Mouse (Mus musculus) right cerebral cortex, postnatal 25 days (tissue): Measurements from ENCODE around the gene Gm6020.
"Not testable (repeated sequence)": the region's sequence is repeated elsewhere in the genome, so short reads cannot be mapped to it uniquely, and the experiment has no call there.

Experiments
- DNase-seq: peaks from one replicate; pipeline ENCODE4 v3.0.0; 2022

Gm6020 gene

DNA sequence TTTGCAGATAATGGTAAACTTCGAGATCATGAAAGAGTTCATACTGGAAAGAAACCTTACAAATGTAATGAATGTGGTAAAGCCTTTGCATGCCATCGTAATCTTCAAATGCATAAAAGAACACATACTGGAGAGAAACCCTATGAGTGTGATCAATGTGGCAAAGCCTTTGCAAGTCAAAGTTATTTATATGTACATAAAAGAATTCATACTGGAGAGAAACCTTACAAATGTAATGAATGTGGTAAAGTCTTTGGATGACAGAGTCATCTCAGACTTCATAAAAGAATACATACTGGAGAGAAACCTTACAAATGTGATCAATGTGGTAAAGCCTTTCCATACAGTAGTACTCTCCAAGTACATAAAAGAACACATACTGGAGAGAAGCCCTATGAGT is at the start of gene Gm6020:
Gm6020 (plus strand) TSS at position 301 of the 400 bp plus-strand sequence.
- DNase-seq: not testable (repeated sequence)

DNA sequence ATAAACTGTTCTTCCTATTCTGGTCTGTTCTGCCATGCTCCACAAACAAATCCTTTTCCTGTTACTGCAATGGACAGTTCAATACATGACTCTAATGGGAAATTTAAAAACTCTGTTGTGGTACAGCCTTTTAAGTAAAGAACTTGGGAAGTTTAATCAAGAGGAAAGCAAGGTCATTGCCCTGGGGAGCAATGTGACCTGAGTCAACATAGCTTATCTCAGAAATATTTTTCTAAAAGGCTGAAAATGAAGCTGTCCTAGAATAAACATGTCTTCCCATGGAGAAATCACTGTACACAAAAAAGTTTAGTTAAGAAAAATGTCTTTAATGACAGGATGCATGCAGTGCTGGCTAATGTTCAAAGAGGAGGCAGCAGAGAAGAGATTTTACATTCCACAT is 45.0 kb upstream of the Gm6020 start:
- no peak for DNase-seq

DNA sequence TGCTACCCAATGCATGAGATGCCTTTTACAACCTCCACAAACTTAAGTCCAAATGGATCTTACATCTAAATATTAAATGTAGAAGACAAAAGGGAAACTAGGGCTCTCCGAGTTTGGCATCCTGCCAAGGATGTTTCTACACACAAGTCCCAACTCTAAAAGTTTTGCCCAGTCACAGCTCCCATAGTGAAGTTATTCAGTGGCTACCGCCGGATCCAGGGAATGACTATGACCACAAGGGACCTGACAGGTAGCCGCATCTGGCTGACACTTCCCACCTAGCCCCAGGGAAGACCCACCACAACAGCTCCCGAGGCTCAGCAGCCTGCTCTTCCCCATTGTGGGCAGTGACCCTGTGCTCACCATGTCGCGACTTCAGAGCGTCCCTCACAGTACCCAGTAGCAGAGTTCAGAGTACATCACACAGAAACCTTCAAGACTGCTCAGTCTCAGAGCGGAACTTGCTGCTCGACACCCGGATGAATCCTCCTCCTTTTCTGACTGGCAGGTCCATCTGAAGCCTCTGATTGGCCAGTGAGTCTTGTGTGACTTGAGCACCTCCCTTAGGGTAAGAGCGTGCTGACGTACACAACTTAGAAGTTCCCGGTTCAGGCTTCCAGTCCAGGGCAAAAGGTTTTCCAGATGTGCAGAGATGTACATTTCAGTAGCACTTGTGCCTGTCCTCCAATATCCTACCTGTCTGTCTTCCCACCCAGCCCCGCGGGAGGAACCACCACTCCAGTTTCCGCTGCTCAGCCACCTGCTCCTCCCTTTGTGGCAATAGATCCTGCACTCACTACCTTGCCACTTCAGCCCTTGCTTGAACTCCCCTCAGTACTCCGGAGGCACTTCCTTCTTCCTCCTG is 43.1 kb upstream of the Gm6020 start, which contains the start of gene Zfp950:
Zfp950 (minus strand) TSS at position 499 of the 865 bp plus-strand sequence.
- peak; percentile 83 for DNase-seq

DNA sequence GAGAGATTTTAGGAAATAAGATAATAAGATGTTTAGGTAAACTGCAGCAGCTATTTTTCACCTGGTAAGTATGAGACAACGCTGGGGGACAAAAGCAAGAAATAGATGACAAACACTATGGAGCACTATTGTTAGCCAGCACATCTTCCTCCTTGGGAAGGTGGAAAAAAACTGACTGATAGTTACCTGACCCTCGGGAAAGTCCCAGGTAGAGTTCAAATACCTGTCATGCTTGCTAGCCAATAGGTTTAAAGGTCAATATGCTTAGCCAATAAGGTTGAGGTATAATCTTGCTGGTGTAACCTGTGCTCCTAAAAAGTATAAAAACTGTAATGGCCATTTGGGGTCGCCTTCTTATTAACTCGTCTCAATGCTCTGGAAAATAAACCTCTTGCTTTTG is 42.4 kb upstream of the Gm6020 start:
- DNase-seq: no peak

DNA sequence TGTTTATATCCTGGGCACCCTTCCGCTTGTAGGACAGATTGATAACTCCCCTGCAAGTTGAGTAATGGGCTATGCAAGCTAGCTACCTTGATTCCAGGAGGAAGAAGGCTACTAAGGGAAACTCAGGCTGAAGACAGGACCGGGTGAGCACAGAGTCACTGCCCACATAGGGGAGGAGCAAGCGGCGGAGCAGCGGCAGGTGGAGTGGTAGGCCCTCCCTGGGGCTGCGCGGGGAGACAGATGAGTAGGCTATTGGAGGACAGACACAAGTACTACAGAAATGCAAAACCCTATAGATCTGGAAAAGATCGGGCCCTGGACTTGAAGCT is 32.4 kb upstream of the Gm6020 start:
- no peak for DNase-seq

DNA sequence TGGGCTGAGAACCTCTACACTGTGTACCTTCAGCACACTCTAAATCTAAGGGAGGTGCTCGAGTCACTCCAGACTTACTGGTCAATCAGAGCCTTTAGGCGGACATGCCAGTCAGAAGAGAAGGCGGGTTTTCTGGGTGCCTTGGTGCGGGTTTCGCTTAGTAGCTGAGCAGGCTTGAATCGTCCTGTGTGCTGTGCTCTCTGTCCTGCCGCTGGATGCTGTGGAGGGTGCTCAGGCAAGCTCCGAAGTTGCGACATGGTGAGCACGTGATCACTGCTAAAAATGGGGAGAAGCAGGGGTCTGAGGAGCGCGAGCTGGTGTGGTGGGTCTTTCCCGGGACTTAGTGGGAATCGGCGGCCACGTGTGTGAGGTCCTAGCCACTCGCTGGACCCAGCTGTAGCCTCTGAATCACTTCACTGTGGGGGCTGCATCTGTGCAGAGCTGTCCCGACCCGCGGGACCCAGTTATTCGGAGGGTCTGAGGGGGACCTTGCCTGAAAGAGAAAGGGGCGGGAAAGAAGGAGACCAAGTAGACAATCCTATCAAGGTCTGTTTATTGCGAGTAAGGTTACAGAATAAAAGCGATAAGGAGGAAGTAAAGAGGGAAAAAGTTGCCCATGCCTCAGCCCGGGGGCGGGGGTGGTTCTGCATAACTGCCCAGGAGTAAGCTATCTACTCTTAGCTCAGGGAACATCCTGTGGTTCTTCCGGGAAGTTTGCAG is 31.8 kb upstream of the Gm6020 start:
- DNase-seq: no peak

DNA sequence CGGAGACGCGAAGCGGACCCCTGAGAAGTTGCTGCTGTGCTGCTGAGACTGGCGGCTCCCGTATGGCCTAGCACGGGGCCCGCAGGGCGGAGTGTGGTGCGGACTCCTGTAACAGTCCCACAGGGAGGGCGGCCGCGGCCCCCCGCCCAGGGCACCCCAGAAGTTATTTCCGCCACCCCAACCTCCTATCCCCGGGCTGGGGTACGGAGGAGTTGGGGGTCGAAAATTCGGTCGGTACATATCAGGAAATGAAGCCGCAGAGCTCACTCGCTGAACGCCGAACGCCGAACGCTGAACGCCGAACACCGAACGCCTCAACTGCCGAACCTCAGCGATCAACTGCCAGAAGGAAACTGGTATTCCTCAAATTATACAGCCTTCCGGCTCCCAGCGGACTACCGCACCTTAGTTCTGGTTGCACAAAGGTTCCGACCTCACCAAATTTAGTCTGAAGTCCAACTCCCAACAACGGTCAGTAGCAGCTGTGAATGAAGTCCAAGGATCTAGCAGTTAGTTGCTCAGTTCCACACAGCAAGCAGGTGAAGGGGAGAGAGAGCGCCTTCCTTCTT is 7.8 kb upstream of the Gm6020 start, which contains the start of gene Gm7102:
Gm7102 (minus strand) TSS at position 554 of the 569 bp plus-strand sequence.
- no peak for DNase-seq

DNA sequence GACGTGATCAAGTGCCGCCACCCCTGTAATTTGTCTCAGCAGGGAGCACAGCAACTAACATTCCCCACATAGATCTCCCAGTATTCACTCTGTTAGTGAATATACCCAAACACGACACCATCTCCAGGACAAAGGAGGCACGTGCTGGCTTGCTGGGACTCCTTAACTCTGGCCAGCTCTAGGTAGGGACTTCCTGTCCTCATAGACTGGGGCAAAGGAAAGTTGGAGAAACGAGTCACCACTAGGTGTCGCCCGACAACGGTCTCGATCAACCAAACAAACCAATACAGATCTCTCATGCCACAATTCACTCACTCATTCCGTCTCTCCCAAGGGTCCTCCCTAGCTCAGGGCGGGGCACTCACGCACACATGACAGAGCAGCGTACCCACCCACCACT is 15.6 kb downstream of the Gm6020 start:
- peak; percentile 81 for DNase-seq

DNA sequence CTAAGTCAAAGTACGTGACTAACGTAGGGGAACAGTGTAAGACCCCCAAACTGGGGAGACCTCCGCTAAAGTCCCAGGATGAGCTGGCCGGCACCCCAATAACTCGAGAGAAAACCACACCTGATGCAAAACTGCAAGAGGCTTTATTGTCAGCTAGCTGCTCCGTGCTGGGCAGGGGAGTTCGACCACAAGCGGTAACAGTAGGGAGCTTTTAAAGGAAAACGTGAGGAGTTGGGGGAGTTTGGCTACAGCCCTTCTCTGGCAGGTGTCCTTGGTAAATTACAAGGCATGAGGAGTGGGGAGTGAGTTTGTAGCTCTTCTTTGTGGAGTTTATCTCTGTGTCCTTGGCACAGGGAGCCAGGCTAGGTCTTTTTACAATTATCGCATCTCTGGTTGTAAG is 16.1 kb downstream of the Gm6020 start:
- peak; percentile 27 for DNase-seq

DNA sequence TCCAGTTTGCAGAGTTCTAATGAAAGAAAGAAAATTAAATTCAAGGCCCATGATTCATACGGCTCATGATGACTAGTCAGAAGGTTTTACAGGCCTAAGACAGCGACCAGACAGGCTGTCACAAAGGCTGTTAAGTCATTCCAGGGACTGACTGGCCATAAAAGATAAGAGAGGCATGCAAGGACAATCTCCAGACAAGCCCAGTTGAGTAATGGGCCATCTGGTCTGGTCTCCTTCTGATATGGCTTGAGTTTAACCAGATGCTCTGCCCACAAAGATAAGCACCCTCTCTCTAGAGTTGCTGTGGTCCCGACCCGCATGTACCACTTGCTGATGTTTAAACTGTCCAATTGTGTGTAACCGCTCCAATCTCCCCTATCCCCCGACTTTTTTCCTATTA is 23.8 kb downstream of the Gm6020 start:
- DNase-seq: not testable (repeated sequence)

DNA sequence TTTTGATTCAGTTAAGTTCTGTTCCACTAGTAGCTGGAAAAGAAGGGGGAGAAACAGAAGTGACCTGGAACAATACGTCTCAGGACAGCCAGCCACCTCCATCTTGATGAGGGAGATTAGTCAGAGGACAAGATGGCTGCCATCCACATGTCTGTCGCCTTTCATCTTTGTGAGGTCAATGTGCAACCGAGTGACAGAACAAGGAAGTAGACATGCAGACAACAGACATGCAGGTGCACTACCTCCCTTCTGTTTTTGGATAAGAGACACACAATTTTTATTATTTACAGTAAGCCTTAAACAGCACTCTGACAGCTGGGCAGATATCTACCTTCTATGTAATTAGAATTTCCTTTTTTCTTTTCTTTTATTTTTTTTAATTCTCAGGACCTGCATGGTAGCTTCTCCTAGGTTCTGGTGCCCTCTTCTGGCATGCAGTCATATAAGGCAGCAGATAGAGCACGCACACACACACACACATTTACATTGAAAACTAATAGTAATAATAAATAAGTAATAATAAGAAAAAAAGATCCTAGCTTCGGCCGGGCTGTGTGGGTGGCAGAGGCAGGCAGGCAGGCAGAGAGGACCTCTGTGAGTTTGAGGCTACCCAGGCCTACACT is 40.1 kb downstream of the Gm6020 start:
- DNase-seq: no peak

DNA sequence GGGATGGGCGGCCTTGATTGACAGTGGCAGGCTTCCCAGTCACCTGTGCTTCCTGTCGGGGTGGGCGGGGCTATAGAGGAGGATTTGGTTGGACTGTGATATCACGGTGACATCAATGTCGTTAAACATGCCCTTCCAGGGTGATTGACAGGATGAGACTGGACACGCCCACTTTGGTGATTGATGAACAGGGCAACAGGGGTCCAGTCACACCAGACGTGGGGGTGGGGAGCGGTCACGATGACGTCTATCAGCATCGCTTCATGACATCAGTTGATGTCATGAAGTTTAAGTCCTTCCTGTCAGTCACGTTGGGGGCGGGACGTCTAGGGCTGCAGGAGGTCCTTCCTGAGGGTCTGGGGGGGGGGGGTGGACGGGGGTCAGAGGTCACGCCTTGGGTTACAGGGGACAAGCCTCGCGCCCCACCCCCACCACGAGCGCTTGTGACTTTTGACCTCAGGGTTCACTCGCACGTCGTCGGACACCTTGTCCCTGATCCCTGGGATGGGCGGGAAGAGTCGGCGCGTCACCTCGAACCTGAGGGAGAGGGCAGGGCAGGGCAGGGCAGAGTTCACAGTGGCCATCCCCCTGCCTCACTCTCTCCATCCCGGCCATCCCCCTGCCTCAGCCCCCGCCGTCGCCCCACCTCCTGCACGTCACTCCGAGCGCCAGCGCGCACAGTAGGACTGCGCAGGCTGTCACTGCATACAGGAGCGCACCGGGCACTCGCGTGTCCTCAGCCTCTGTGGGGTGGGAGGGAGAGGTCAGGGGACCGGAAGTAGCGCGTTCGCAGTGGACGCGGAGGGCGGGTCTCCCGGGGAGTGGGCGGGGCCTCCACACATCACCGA is 41.2 kb downstream of the Gm6020 start:
- no peak for DNase-seq

DNA sequence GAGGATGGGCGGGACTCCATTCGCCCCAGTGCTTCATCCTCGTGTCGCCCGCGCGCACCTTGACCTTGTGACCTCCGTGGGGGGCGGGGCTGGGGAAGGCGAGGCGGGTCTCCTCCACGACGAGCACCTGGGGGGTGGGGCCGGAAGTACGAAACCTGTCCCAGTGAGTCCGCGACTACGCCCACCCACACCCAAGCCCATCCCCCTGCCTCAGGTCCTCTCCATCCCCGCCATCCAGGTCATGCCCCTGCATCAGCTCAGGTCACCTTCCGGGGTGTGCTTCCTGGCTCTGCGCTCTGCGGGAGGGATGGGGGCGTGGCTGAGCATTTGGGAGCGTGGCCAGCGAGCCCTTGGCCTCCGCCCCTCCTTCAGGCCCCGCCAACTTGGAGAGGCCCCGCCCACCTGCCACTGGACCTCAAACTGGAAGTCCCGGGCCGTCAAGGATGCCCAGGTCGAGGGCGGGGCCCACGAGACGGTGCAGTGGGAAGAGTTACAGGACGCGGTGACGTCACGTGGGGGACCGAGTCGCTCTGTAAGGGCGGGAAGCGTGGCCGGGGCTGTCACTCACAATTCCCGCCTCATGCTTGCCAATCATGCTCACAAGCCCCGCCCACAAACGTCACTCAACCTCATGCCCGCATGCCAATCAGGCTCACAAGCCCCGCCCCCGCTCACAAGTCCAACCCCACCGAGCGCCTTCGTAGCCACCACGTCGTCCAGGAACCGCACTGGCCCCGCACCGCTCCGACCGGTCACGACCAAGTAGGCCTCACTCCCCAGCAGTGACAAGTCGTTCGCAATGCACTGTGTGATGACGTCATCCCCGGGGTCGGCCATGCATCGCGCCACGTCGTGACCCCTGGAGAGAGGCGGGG is 42.1 kb downstream of the Gm6020 start:
- DNase-seq: peak; percentile 84

DNA sequence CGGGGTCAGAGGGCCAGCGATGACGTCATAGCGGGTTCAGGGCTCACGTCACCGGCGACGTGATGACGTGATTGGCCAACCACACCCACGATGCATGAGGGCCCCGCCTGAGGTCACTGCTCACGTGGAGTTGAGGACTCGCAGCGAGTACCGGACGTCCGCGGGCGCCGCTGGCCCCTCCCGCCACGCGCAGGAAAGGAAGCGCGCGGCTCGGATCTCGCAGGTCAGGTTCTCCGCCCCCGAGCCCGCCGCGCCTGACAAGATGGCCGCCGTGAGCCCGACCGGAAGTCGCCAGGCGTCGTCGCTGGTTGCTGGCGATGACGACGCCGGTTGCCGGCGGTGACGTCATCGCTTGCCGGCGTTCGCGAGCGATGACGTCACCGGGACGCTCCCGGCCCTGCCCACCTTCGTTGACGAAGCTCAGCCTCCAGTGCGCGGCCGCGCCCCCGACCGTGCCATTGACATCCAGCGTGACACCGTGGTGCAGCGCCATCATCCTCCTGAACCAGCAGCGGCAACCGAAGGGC is 42.8 kb downstream of the Gm6020 start:
- DNase-seq: peak; percentile 82

DNA sequence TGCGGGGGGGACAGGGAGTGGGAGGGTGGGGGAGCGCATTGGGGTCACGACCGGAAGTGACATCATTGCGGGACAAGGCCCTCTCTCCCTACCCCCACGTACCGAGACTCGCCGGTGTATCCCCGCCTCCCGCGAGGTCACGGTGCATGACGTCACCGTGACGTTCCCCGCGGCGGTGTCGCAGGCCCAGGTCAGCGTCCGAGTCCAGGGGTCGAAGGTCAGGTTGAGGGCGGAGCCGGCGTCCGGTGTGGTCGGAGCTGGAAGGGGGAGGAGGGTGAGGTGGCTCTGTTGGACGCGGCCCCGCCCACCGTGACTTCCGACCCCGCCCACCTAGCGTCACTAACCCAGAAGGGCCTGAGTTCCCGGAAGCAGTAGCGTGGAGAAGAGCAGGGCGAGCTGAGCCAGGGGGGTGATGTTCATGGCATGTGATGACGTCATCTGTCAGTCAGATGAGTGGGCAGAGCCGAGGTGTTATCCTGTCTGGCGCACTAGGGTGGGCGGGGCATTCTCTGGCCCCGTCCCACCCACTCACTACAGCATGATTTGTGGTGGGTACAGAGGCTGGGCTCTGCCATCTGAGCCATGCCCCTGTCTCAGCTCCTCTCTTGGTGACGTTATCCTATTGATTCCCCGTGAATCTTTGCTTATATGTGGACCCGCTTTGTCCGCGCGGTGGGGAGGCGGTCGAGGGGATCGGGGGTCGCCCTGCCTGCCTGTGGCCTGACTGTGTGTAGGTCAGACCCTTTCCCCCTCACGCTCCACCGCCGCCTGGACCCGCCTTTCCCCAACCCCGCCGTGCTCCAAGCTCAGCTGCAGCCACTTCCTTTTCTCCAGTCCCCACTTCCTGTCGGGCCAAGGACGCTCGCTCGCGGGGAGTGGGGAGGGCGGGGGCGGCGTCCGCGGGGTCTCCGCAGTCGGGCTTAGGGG is 43.5 kb downstream of the Gm6020 start:
- peak; percentile 88 for DNase-seq

DNA sequence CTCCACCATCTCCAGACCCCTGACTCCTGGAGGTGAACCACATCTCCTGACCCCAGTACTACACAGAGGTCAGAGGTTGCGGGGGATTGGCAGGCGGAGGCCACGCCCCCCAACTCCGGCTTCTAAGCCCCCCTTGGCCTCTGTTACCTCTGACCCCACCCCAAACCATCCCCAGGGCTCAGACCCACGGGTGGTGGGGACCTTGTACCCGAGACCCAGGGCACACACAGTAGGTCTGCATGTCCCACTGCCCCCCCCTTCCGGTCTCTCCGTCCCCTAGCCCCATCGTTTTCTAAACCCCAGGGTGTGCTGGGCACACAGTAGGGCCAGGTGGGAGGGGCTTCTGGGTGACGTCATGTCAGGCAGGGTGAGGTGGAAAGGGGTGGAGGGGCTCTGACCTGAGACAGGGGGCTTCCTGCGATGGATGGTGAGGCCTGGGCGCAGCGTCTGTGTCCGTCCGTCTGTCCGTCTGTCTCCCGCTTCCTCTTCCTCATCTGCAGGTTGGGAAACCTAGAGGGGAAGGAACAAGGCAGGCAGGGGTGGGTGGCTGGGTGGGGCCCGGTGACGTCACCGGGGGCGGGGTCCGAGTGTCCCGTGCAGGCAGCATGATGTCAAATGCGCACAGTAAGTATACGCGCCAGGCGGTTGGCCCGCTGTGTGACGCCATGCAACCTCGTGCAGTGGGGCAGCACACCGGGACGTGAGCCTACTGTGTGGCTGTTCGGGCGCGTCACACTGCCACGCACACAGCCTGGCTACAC is 44.4 kb downstream of the Gm6020 start, which contains the start of gene Csf2ra:
Csf2ra (minus strand) TSS at position 489 of the 761 bp plus-strand sequence.
- no peak for DNase-seq
